Mouse (Mus musculus): Measurements from ENCODE around the gene Lmf1.

The Lmf1 gene

DNA sequence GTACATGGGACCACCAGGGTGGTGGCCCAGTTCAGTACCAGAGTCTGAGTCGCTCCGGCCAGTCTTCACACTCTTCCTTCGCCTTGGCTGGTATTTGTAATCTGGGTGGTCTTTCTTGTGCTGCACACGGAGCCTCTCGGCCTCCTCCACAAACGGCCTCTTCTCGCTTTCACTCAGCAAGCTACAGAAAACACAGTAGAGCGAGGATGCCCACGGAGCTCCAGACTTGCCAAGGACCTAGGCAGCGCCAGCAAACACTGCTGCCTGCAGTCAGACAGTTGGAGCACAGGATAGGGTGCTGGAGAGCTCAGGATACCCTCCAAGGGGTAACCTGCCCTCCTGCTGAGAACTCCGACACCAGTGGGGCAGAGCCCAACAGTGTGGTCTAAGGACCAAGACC is 10.0 kb upstream of the Lmf1 start:
- DNase-seq, result no peak

DNA sequence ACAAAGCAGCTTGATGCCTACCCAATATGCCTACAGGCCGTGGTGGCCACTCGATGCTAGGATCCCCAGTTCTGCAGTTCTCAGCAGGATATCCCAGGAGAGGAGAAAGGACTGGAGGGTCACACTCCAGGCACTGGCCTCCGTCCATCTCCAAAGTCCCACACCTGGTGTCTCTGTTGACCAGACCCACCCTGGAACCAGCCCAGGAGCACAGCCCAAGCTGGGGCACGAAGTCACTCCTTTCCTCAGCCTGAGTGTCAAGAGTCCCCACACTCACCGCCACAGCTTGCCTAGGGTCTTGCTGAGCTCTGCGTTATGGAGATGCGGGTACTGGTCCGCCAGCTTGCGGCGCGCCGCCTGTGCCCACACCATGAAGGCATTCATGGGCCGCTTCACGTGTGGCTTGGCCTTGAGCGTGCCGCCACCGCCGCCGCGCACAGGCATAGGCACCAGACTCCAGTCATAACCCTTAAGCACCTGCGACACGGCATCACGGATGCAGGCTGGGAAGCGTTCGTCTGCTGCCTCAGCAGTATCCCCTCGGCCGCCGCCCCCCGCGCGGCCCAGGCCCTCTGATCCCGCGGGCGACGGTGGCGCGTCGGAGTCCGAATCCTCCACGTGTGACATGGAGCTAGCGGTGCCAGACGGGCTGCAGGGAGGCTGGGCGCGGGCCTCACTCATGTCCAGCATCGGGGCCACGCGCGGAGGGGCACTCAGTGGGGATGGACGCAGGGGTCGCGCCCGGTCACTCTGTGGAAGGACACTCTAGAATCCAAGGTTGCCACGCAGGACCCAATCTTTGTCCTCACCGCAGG is 8.8 kb upstream of the Lmf1 start:
- DNase-seq, result no peak

GRCm38 (mm10) chr17:25570648-25571452 is 8.0 kb upstream of the Lmf1 start, which contains the start of gene Sox8:
Gene Sox8 (minus strand): TSS chr17:25570686.
- peak; percentile 61 for DNase-seq

GRCm38 (mm10) chr17:25571453-25571820 is 7.4 kb upstream of the Lmf1 start:
- no peak for DNase-seq

- DNase-seq, result no peak
Observed at GRCm38 (mm10) chr17:25575208-25575971, 3.5 kb upstream of the Lmf1 start.

- DNase-seq, result no peak
Observed at GRCm38 (mm10) chr17:25576034-25576433, 2.9 kb upstream of the Lmf1 start.

- DNase-seq, result no peak
Observed at GRCm38 (mm10) chr17:25577263-25577662, 1.6 kb upstream of the Lmf1 start.

DNA sequence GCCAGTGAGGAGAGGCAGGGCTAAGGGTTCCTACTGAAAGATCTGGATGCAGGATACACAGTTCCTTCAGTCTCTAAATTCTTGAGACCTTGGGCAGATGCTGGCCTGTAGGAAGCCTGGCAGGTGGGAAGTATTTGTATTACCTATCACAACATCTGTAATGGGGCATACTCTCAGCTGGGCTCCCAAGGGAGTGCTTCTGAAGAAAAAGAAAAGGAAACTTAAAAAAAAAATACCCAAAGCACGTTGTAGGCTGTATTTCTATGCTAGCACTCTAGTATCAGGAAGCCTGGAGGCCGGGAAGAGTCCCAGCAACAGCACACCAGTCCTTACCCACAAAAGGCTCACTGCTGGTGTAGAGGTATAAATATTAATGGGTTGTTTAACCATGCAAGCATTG is 1.2 kb upstream of the Lmf1 start:
- no peak for DNase-seq

DNA sequence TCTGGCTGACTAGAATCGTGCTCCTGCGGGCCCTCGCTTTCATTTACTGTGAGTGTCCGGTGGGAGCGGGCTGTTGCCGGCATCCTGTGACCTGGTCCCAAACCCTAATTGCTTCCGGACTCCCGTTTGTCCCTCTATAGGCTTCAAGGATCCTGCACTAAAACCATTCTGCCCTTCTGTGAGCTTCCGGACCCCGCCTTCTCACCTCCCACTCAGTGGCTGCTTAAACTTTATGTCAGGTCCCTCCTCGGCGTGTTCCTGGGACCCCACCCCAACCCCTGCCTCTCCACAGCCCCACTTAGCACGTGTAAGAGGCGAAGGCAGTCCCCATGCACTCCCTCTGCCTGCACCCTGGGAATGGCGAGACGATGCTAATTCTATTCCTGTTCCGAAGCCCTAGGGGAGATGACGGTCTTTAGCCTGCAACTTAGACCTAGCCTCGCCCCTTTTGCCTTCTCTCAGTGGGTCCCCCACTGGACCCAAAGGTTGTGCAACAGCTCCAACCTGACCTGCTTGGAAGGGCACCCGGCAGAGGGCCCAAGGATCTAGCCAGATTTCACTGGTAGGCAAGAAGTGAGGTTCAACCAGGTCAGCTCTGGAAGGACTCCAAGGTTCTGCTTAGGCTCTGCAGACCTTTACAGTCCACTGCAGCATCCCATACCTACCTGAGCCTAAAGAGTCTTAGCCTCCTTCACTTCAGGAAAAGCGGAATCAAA is 605 bp downstream of the Lmf1 start:
- no peak for DNase-seq

DNA sequence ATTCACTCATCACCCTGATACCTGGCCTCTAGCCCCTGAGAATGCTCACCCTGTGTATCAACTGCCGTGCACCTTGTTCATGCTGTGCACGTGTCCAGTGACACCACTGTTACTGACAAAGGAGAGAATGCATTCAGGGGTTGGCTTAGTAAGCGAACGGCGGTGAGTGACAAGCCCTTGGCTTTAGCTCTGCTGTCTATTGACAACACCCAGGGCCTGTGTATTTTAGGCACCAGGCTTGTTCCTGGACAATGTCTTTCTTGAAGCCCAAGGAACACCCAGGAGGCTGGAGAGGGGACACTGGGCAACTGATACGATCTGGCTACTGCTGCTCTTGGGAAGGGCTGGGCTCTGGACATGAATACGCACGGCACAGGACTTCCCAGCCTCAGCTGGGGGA is 3.2 kb downstream of the Lmf1 start:
- no peak for DNase-seq

- DNase-seq, result no peak
Observed at GRCm38 (mm10) chr17:25583099-25583498, 4.2 kb downstream of the Lmf1 start.

GRCm38 (mm10) chr17:25583858-25584257 is 5.0 kb downstream of the Lmf1 start:
- no peak for DNase-seq

DNA sequence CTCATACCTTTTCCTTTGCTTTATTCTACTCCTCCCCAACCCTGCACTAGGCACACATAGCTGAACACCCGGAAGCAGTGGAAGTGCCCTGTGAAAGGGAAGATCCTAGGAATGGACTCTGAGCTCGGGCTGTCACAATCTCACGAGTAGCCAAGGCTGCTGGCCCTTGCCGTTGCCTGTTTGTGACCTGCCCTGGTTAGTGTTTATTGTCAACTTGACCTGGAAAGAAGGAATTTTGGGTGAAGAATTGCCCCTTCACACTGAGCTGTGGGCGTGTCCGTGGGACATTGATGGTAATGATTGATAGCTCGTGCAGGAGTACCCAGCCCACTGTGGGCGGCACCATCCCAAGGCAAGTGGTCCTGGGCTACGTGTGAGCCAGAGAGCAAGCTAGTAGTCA is 5.8 kb downstream of the Lmf1 start:
- DNase-seq, result no peak

- DNase-seq, result no peak
Observed at GRCm38 (mm10) chr17:25590068-25590467, 11.2 kb downstream of the Lmf1 start.

DNA sequence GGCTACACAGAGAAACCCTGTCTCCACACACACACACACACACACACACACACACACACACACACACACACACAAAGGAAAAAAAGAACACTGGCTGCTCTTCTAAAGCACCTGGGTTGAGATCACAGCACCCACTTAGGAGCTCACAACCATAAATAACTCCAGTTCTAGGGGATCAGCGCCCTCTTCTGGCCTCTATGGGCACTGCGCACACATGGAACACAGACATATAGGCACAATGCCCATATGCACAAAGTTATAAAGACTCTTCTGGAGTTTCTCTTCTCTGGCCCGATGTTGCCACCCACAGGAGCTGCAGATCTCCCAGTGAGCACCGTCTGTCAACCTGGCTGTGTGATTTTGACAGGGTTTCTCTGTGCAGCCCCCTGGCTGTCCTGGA is 12.1 kb downstream of the Lmf1 start:
- DNase-seq, result no peak

DNA sequence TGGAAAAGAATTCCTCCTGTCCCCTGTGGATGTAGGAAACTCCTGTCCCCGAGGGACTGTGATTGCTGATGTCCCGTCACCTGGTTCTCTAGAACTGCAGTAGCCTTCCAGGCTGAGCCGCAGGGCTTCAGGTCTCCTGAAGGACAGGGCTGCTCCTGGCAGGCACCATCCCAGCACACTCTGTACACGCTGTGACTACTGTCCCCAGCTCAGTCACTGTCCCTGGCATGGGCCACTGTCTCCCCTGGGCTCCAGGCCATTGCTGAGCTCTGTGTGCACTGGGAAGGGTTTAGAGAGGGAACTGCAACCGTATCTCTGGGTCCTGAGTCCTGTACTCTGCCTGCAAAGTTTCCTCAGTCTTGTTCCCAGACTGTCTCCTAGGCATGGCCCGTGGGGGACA is 13.5 kb downstream of the Lmf1 start:
- DNase-seq, result no peak

DNA sequence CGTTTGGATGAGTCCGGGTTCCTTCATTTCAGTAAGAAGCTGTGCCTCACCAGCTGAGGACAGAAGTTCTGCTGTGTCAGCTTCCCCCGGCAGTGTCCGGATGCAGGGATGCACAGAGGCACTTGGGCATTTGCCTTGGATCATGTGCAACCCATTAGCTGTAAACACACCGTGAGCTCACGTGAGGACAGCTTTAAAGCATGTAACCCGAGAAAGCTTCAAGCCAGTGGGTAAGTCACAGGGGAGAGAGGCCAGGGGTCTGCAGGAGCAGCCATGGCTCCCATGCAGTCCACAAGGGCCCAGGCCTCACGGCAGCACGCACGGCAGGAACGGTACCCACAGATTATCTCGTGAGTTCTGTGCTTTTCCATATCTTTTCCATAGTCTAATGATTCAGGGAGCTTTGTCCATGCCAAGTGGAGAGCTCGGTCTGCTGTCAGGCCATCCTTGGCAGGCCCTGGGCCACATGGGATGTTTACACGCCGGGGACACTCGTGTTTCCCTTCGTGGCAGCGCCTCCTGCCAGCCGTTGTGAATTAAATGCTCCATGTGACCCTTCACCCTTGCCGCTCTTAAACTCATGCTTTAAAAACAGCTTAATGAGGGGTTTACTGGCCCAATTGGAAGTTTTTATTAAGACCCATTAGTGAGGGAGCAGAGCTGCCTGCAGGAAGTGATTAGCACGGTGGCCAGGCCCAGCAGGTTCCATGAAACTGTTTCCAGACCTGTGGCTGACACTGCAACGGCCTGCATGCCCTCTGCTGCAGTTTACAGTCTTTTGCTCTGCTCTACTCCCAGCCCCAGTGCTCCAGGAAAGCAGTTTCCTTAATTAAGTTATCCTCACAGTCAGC is 14.8 kb downstream of the Lmf1 start:
- DNase-seq, result no peak

DNA sequence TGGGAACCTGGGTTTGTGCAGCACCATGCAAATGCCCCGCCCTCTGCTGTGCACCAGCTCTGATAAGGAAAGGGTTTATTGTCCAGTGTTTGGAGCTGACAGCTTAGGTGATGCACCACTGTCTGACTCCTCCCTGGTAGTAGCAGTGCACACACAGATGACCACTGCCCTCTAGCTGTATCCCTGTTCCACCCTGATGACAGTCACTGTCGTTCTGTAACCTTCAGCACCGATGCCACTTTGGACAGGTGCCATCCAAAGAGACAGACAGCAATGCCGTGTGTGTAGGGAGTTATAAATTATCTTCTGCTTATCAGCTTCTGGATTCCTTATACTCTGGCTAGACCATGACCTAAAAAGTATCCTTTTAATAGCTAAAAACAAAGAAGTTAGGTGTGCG is 16.6 kb downstream of the Lmf1 start:
- no peak for DNase-seq

GRCm38 (mm10) chr17:25597537-25597936 is 18.7 kb downstream of the Lmf1 start:
- DNase-seq, result no peak

GRCm38 (mm10) chr17:25602366-25602765 is 23.5 kb downstream of the Lmf1 start:
- DNase-seq, result no peak

- no peak for DNase-seq
Observed at GRCm38 (mm10) chr17:25604234-25604633, 25.3 kb downstream of the Lmf1 start.
